Mouse (Mus musculus): ENCODE results near the gene Slpi. TPM values are rescaled to one million over a fixed set of nuclear protein-coding genes. Genes with fewer than 3 reads are reported as not detected.

Gene Slpi
- polyA plus RNA-seq, 1 experiment: 33.5 TPM

GRCm38 (mm10) chr2:164421979-164422378 lies 33.1 kb upstream of the Slpi start:
- H3K27ac ChIP-seq (ENCODE audit: insufficient read depth, low read length): peak overlapping the region; percentile 49; the same call in 1 of the 2 replicates
- H3K36me3 ChIP-seq (ENCODE audit: control insufficient read depth, insufficient read depth, low read length): peaks cover 7% of the 10 kb centered on the region
- no peak overlapping the region for H3K4me3 ChIP-seq (ENCODE audit: extremely low read depth, insufficient read depth, insufficient read length)
- no peaks in the 10 kb centered on the region for H3K27me3 ChIP-seq (ENCODE audit: control insufficient read depth, insufficient read depth, low read length)
- 65% methylated on average over 8 of the region's 8 CpGs for WGBS
- TF ChIP-seq POLR2A (IDR thresholded peaks at IDR 0.05; ENCODE audit: low read depth, low read length) (no peak), CTCF (IDR thresholded peaks at IDR 0.05; ENCODE audit: extremely low read depth, insufficient read depth, insufficient read length, insufficient replicate concordance) (no peak)
- no peak for DNase-seq (ENCODE audit: low read depth in 1 of 2, low spot score in 2 of 2)
- H3K4me1 ChIP-seq (ENCODE audit: control insufficient read depth, insufficient read depth, insufficient read length): peaks cover 29% of the 10 kb centered on the region; the same call in 1 of the 2 replicates

GRCm38 (mm10) chr2:164421306-164421705 lies 32.4 kb upstream of the Slpi start:
- DNase-seq (ENCODE audit: low read depth in 1 of 2, low spot score in 2 of 2): no peak

GRCm38 (mm10) chr2:164419489-164419888 lies 30.6 kb upstream of the Slpi start:
- Histone ChIP-seq H3K4me3 (ENCODE audit: extremely low read depth, insufficient read depth, insufficient read length) (no peak overlapping the region), H3K27me3 (ENCODE audit: control insufficient read depth, insufficient read depth, low read length) (no peaks in the 10 kb centered on the region), H3K36me3 (ENCODE audit: control insufficient read depth, insufficient read depth, low read length) (peaks cover 2% of the 10 kb centered on the region; the same call in 1 of the 2 replicates), H3K4me1 (ENCODE audit: control insufficient read depth, insufficient read depth, insufficient read length) (peaks cover 30% of the 10 kb centered on the region; the same call in 1 of the 2 replicates), H3K27ac (ENCODE audit: insufficient read depth, low read length) (no peak overlapping the region)
- TF ChIP-seq CTCF (IDR thresholded peaks at IDR 0.05; ENCODE audit: extremely low read depth, insufficient read depth, insufficient read length, insufficient replicate concordance) (no peak), POLR2A (IDR thresholded peaks at IDR 0.05; ENCODE audit: low read depth, low read length) (no peak)
- no peak for DNase-seq (ENCODE audit: low read depth in 1 of 2, low spot score in 2 of 2)
- 50% methylated on average over 3 of the region's 3 CpGs for WGBS

More at GRCm38 (mm10) chr2:164421306-164421705, 32.4 kb upstream of the Slpi start:
- H3K27me3 ChIP-seq (ENCODE audit: control insufficient read depth, insufficient read depth, low read length): no peaks in the 10 kb centered on the region
- WGBS: 87% methylated on average over 7 of the region's 7 CpGs
- peaks cover 29% of the 10 kb centered on the region; the same call in 1 of the 2 replicates for H3K4me1 ChIP-seq (ENCODE audit: control insufficient read depth, insufficient read depth, insufficient read length)
- TF ChIP-seq POLR2A (IDR thresholded peaks at IDR 0.05; ENCODE audit: low read depth, low read length) (no peak), CTCF (IDR thresholded peaks at IDR 0.05; ENCODE audit: extremely low read depth, insufficient read depth, insufficient read length, insufficient replicate concordance) (no peak)
- H3K27ac ChIP-seq (ENCODE audit: insufficient read depth, low read length): no peak overlapping the region
- peaks cover 5% of the 10 kb centered on the region for H3K36me3 ChIP-seq (ENCODE audit: control insufficient read depth, insufficient read depth, low read length)
- no peak overlapping the region for H3K4me3 ChIP-seq (ENCODE audit: extremely low read depth, insufficient read depth, insufficient read length)

GRCm38 (mm10) chr2:164418308-164418875 lies 29.5 kb upstream of the Slpi start:
- no peaks in the 10 kb centered on the region for H3K27me3 ChIP-seq (ENCODE audit: control insufficient read depth, insufficient read depth, low read length)
- H3K27ac ChIP-seq (ENCODE audit: insufficient read depth, low read length): peak overlapping the region; percentile 2; the same call in 1 of the 2 replicates
- peaks cover 30% of the 10 kb centered on the region for H3K4me1 ChIP-seq (ENCODE audit: control insufficient read depth, insufficient read depth, insufficient read length)
- TF ChIP-seq CTCF (IDR thresholded peaks at IDR 0.05; ENCODE audit: extremely low read depth, insufficient read depth, insufficient read length, insufficient replicate concordance) (no peak), POLR2A (IDR thresholded peaks at IDR 0.05; ENCODE audit: low read depth, low read length) (no peak)
- DNase-seq (ENCODE audit: low read depth in 1 of 2, low spot score in 2 of 2): no peak
- no peaks in the 10 kb centered on the region for H3K36me3 ChIP-seq (ENCODE audit: control insufficient read depth, insufficient read depth, low read length)
- WGBS: 20% methylated on average over 3 of the region's 3 CpGs
- H3K4me3 ChIP-seq (ENCODE audit: extremely low read depth, insufficient read depth, insufficient read length): no peak overlapping the region

- no peak overlapping the region for H3K27ac ChIP-seq (ENCODE audit: insufficient read depth, low read length)
- no peak overlapping the region for H3K4me3 ChIP-seq (ENCODE audit: extremely low read depth, insufficient read depth, insufficient read length)
- peak; percentile 39; the same call in 1 of the 2 replicates for TF ChIP-seq CTCF (IDR thresholded peaks at IDR 0.05; ENCODE audit: extremely low read depth, insufficient read depth, insufficient read length, insufficient replicate concordance)
- no peak for TF ChIP-seq POLR2A (IDR thresholded peaks at IDR 0.05; ENCODE audit: low read depth, low read length)
- H3K4me1 ChIP-seq (ENCODE audit: control insufficient read depth, insufficient read depth, insufficient read length): peaks cover 26% of the 10 kb centered on the region
- no peak for DNase-seq (ENCODE audit: low read depth in 1 of 2, low spot score in 2 of 2)
- no peaks in the 10 kb centered on the region for H3K27me3 ChIP-seq (ENCODE audit: control insufficient read depth, insufficient read depth, low read length)
- no peaks in the 10 kb centered on the region for H3K36me3 ChIP-seq (ENCODE audit: control insufficient read depth, insufficient read depth, low read length)
- 2% methylated on average over 2 of the region's 2 CpGs for WGBS
Observed at GRCm38 (mm10) chr2:164417198-164417597, 28.3 kb upstream of the Slpi start.

GRCm38 (mm10) chr2:164414581-164414980 lies 25.7 kb upstream of the Slpi start:
- TF ChIP-seq CTCF (IDR thresholded peaks at IDR 0.05; ENCODE audit: extremely low read depth, insufficient read depth, insufficient read length, insufficient replicate concordance) (no peak), POLR2A (IDR thresholded peaks at IDR 0.05; ENCODE audit: low read depth, low read length) (no peak)
- Histone ChIP-seq H3K4me1 (ENCODE audit: control insufficient read depth, insufficient read depth, insufficient read length) (peaks cover 17% of the 10 kb centered on the region), H3K4me3 (ENCODE audit: extremely low read depth, insufficient read depth, insufficient read length) (peak overlapping the region; percentile 43; the same call in 1 of the 2 replicates), H3K27ac (ENCODE audit: insufficient read depth, low read length) (peak overlapping the region; percentile 59), H3K27me3 (ENCODE audit: control insufficient read depth, insufficient read depth, low read length) (no peaks in the 10 kb centered on the region), H3K36me3 (ENCODE audit: control insufficient read depth, insufficient read depth, low read length) (no peaks in the 10 kb centered on the region)
- DNase-seq (ENCODE audit: low read depth in 1 of 2, low spot score in 2 of 2): peak in 1 of 2 experiments; percentile 39
- 49% methylated on average over 10 of the region's 10 CpGs for WGBS

- H3K4me1 ChIP-seq (ENCODE audit: control insufficient read depth, insufficient read depth, insufficient read length): peaks cover 17% of the 10 kb centered on the region
- H3K27ac ChIP-seq (ENCODE audit: insufficient read depth, low read length): peak overlapping the region; percentile 59
- no peaks in the 10 kb centered on the region for H3K27me3 ChIP-seq (ENCODE audit: control insufficient read depth, insufficient read depth, low read length)
- DNase-seq (ENCODE audit: low read depth in 1 of 2, low spot score in 2 of 2): no peak
- TF ChIP-seq POLR2A (IDR thresholded peaks at IDR 0.05; ENCODE audit: low read depth, low read length) (no peak), CTCF (IDR thresholded peaks at IDR 0.05; ENCODE audit: extremely low read depth, insufficient read depth, insufficient read length, insufficient replicate concordance) (no peak)
- peak overlapping the region; percentile 43; the same call in 1 of the 2 replicates for H3K4me3 ChIP-seq (ENCODE audit: extremely low read depth, insufficient read depth, insufficient read length)
- WGBS: 45% methylated on average over 28 of the region's 28 CpGs
- H3K36me3 ChIP-seq (ENCODE audit: control insufficient read depth, insufficient read depth, low read length): no peaks in the 10 kb centered on the region
Observed at GRCm38 (mm10) chr2:164414167-164414566, 25.3 kb upstream of the Slpi start.

Measured in spleen, adult 2 months (tissue).